Mouse (Mus musculus) bone marrow, adult 2 months (tissue): ENCODE data around the gene Crispld2. TPM values are rescaled to one million over a fixed set of nuclear protein-coding genes. Genes with fewer than 3 reads are reported as not detected.

Source experiments
- H3K27ac ChIP-seq: fragments of 200-500 bp; 2 replicates; pipeline ENCODE4 v1.5.1; 2012; ENCODE audit warnings: low read depth, mild to moderate bottlenecking, control low read depth, inconsistent platforms, low read length; ENCODE audit not compliant: control insufficient read depth, poor library complexity, insufficient read depth
- H3K4me1 ChIP-seq: fragments of 200-500 bp; 2 replicates; pipeline ENCODE4 v1.6.1; 2011; ENCODE audit warnings: low read length; ENCODE audit not compliant: control insufficient read depth, insufficient read depth
- H3K4me3 ChIP-seq: fragments of 200-500 bp; replicated peaks from 2 replicates; pipeline ENCODE3; 2011; ENCODE audit warnings: mild to moderate bottlenecking, low read depth, low read length, control low read depth; ENCODE audit not compliant: control insufficient read depth
- CTCF ChIP-seq: fragments of 200-500 bp; IDR thresholded peaks from 2 replicates; pipeline ENCODE4 v1.5.1; 2011; ENCODE audit warnings: low read length, control low read depth; ENCODE audit not compliant: control insufficient read depth, insufficient read depth
- POLR2A ChIP-seq: fragments of 200-500 bp; IDR thresholded peaks from 2 replicates; pipeline ENCODE4 v1.6.1; 2011; ENCODE audit warnings: low read depth, mild to moderate bottlenecking, control low read depth, low read length, borderline replicate concordance; ENCODE audit not compliant: control insufficient read depth
- WGBS: fragments of 180-500 bp; shearing (Covaris S2); methylation state at CpG from one replicate; pipeline ENCODE4 v1.1.7; 2018; 5-methylcytosine and 5-hydroxymethylcytosine counted together
- polyA plus RNA-seq: library from polyadenylated mRNA; stranded (reverse); fragments of >200 nt; gene quantifications from 2 replicates; pipeline ENCODE4 v1.2.4, GENCODE M21; 2011; ENCODE audit warnings: low replicate concordance; ENCODE audit not compliant: missing spikeins, insufficient read depth, insufficient read length

Gene Crispld2
- polyA plus RNA-seq, 1 experiment = 17.2 TPM

DNA sequence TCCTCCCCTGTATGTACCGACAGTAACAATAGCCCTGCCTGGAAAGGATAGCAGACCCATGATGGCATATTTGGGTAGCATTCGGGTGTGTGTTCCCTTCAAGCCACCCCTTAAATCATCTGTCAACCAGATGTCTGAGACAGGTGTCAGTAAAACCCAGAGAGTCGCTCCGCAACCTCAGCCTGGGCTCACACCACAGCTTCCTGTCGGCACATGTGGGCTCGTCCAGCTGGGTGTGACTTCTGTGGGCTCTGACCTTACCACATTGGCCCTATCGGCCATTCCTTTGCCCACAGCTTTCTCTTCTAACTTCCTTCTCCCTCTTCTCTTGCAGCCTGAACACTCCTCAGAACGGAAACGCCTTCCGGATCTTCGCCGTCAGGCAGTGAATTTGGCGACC lies 57.7 kb downstream of the Crispld2 start:
- H3K4me3 ChIP-seq = peak overlapping the region; percentile 23
- peaks cover 7% of the 10 kb centered on the region for H3K4me1 ChIP-seq
- H3K27ac ChIP-seq = peak overlapping the region; percentile 93
- TF ChIP-seq POLR2A = no peak
- no peak for TF ChIP-seq CTCF
- WGBS = 2% methylated on average over 13 of the region's 13 CpGs

DNA sequence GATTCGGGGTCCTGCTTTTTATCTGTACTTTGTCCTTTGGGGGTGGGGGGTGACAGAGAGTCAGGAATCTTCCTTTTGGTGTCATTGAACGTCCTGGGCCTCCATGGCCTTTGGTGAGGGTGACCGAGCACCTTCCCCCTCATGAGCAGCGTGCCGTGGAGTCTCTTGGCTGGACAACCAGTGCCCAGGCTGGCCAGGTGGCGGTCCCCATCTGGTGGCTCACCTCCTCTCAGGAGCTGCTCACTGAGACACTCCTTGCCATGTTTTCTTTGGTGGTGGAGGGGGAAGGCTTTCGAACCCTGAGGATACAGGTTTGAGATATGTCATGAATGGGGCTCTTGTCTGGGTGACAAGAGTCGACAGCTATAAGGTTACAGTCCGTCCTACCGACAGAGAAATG lies 58.1 kb downstream of the Crispld2 start:
- 25% methylated on average over 10 of the region's 10 CpGs for WGBS
- peak overlapping the region; percentile 23 for H3K4me3 ChIP-seq
- H3K4me1 ChIP-seq = peaks cover 6% of the 10 kb centered on the region
- TF ChIP-seq CTCF (no peak), POLR2A (peak; percentile 28; the same call in 1 of the 2 replicates)
- peak overlapping the region; percentile 93 for H3K27ac ChIP-seq

DNA sequence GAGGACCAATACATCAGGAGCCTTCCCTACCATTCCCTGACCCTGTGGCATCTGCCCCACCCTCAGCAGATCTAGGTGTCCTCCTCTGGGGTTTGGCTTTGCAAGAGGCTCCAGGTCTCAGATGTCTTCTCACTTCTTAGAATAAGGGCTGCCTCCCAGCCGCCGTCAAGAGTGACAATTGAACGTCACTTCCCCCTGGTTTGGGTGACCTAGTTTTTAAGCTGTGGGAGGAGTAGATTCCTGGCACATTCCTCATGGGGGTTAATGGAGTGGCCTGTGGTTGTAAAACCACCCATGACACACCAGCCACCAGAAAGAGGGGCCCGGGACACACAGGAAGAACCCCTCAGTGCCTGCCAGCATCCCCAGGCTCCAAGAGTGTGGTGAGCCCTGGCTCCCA lies 58.8 kb downstream of the Crispld2 start:
- H3K4me1 ChIP-seq = peaks cover 6% of the 10 kb centered on the region
- no peak for TF ChIP-seq CTCF
- no peak for TF ChIP-seq POLR2A
- H3K4me3 ChIP-seq = no peak overlapping the region
- WGBS = 7% methylated on average over 4 of the region's 4 CpGs
- H3K27ac ChIP-seq = peak overlapping the region; percentile 93

DNA sequence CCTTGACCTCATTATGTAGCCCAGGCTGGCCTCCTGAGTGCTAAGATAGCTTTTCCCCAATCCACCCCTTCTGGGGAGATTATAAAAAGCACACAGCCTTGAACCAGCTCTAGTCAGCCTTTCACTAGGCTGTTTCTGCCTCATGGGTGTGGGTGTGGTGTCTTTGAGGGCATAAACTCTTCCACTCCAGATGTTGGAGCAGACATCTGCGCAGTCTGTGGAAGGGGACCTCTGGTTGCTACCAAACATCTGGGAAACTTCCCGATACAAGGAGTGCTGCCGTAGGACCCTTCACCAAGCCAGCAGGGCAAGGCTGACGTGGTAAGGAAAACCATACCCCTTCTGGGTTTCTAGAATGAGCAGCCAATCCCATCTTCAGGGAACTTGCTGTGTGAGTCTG lies 59.7 kb downstream of the Crispld2 start:
- Histone ChIP-seq H3K4me3 (no peak overlapping the region), H3K4me1 (peaks cover 6% of the 10 kb centered on the region), H3K27ac (no peak overlapping the region)
- 85% methylated on average over 4 of the region's 4 CpGs for WGBS
- TF ChIP-seq CTCF (no peak), POLR2A (no peak)

DNA sequence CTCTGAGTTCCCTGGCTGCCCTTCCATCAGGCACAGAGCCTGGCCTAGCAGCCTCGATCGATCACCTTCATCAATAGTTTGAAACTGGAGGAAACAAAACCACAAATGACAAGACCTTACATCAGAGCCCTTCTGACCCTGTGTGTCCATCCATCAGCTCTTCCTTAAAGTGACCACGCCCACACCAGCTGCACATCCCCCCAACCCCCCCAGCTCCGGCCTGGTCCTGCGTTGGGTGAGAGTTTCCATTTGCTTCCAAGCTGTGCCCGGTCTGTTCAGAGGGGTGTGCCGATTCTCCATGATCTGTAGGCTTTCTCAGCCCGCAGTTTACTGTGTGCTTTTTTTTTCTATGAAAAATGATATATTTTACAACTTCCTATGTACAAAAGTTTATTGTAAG lies 60.1 kb downstream of the Crispld2 start:
- Histone ChIP-seq H3K27ac (no peak overlapping the region), H3K4me1 (peaks cover 6% of the 10 kb centered on the region), H3K4me3 (no peak overlapping the region)
- no peak for TF ChIP-seq POLR2A
- no peak for TF ChIP-seq CTCF
- 78% methylated on average over 8 of the region's 8 CpGs for WGBS

DNA sequence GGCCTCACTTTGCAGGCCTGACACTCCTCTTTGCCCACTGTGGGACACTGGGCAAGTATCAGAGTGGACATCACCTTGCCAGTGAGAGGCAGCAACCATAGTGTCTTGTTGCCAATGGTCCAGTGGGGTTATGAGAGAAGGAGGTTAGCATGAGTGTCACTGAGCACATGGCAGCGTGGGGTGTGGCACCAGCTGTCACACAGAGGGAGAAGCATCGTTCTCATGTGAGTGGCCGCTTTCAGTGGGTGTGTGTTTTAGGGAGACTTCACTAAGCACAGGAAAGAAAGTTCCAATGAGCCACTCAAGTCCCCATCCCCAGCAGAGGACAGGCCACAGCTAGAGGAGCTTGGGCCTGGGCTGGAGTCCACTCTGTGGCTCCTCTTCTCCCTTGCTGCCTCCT lies 62.6 kb downstream of the Crispld2 start:
- no peaks in the 10 kb centered on the region; the same call in 1 of the 2 replicates for H3K4me1 ChIP-seq
- TF ChIP-seq CTCF (no peak), POLR2A (no peak)
- 76% methylated on average over 3 of the region's 3 CpGs for WGBS

DNA sequence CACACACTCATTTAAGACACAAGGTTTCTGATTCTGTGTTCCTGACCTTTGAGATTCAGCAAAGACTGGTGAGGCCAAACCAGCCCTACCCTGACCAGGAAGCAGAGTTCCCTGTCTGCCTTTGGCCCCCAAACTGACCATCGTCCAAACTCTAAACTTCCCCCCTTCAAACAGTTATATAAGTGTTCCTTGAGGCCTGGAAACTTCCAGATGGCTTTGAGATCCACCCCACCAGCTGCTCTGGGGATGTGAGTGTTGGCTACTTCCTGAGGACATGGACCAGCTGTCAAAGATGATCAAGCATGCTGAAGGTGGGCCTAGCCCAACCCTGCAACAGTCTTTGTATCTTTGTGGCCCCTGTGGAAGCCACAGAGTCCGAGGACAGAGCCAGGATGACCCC lies 64.8 kb downstream of the Crispld2 start:
- TF ChIP-seq POLR2A (no peak), CTCF (no peak)
- WGBS = 73% methylated on average over 2 of the region's 2 CpGs
- Histone ChIP-seq H3K4me1 (no peaks in the 10 kb centered on the region), H3K27ac (no peak overlapping the region), H3K4me3 (no peak overlapping the region)

More for the DNA sequence above, 62.6 kb downstream of the Crispld2 start:
- Histone ChIP-seq H3K27ac (no peak overlapping the region), H3K4me3 (no peak overlapping the region)

DNA sequence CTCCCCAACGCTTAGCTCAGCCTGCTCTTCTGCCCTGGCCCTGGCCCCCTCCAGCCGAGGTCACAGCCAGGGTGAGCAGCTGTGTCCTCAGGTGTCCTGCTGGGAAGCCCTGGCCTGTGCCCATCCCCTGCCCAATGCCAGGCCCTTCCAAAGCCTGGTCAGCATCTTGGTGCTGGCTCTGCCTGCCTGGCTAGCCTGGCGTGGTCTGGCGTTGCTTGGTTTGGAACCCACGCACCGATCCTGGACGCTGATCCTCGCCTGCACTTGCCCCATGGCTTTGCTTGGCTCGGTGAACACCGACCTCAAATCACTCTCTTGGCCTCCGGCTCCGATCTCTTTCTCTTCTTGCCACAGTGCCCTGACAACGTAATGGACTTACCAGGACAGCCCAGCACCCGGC lies 70.5 kb downstream of the Crispld2 start:
- Histone ChIP-seq H3K4me3 (no peak overlapping the region), H3K4me1 (no peaks in the 10 kb centered on the region), H3K27ac (no peak overlapping the region)
- 84% methylated on average over 14 of the region's 14 CpGs for WGBS
- no peak for TF ChIP-seq CTCF
- no peak for TF ChIP-seq POLR2A

DNA sequence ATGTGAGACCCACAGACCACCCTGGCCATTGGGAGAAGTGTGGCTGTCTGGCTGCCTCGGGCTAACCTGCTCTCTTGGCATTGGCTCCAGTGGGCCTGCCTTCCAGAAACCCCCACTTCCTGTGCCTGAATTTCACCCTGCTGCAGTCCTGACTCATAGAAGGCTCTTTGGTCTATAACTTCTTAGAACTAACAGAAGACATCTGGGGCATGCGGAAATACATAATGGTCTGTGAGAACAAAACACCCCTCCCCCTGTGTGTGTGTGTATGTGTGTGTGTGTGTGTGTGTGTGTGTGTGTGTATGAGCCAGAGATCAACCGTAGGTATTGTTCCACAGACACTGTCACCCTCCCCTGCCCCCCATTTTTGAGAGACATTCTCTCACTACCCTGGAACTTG lies 71.1 kb downstream of the Crispld2 start:
- Histone ChIP-seq H3K4me3 (no peak overlapping the region), H3K27ac (no peak overlapping the region), H3K4me1 (no peaks in the 10 kb centered on the region; the same call in 1 of the 2 replicates)
- TF ChIP-seq CTCF = no peak
- TF ChIP-seq POLR2A = no peak
- 66% methylated on average over 3 of the region's 3 CpGs for WGBS
